Mouse (Mus musculus) ES-Bruce4 (cell line): ENCODE measurements at regions not wholly inside any gene's neighbourhood (a gene's known extent, or its start where the extent isn't known, plus 50 kb on each side); places are given as distances from the start of the nearest gene placed in this dataset.

Source experiments
- CTCF ChIP-seq: IDR thresholded peaks from one replicate; pipeline ENCODE4 v1.8.1; 2011; ENCODE audit warnings: low read depth, low read length
- EP300 ChIP-seq: IDR thresholded peaks from 2 replicates; pipeline ENCODE4 v1.6.1; 2011; ENCODE audit warnings: low read depth, low read length; ENCODE audit not compliant: insufficient read depth

GRCm38 (mm10) chr19:44686061-44686460 lies 69.8 kb upstream of the Pax2 start:
- no peak for TF ChIP-seq EP300
- TF ChIP-seq CTCF = no peak
